Mouse (Mus musculus): Measurements from ENCODE around the gene Twist1. TPM values are rescaled to one million over a fixed set of nuclear protein-coding genes. Genes with fewer than 3 reads are reported as not detected.
A peak's percentile ranks its signal among the peaks of the same experiment; 100 is the strongest.

Gene Twist1
- 1 to 10 TPM; 2.1 to 3.5 TPM for total RNA-seq (2021)
- long read RNA-seq, experiment 1, partial matches to known transcripts: 1 of 4 reads
- long read RNA-seq, experiment 1, other reads (novel, unspliced or antisense): 0 of 4 reads
- long read RNA-seq, experiment 2: 0 reads

- DNase-seq: peak; percentile 78
- intact Hi-C loops (cut with DNase I; ENCODE audit: low total_unique reads): no loop called here
Observed at GRCm38 (mm10) chr12:33957400-33958240, at the start of gene Twist1. Gene Twist1, plus strand, starts transcription at chr12:33957671.

- no peak for DNase-seq
- intact Hi-C loops (cut with DNase I; ENCODE audit: low total_unique reads): no loop called here
Observed at GRCm38 (mm10) chr12:33926751-33927150, 30.7 kb upstream of the Twist1 start.

GRCm38 (mm10) chr12:33927334-33928098, 30.0 kb upstream of the Twist1 start:
- no peak for DNase-seq
- intact Hi-C loops (cut with DNase I; ENCODE audit: low total_unique reads): no loop called here

GRCm38 (mm10) chr12:33928331-33929192, 28.9 kb upstream of the Twist1 start, which contains the start of gene Ferd3l:
Gene Ferd3l, plus strand, starts transcription at chr12:33928425.
- intact Hi-C loops (cut with DNase I; ENCODE audit: low total_unique reads): no loop called here
- no peak for DNase-seq

GRCm38 (mm10) chr12:33952843-33953242, 4.6 kb upstream of the Twist1 start:
- intact Hi-C loops (cut with DNase I; ENCODE audit: low total_unique reads): no loop called here
- no peak for DNase-seq

GRCm38 (mm10) chr12:33954931-33955565, 2.4 kb upstream of the Twist1 start:
- DNase-seq: no peak
- intact Hi-C loops (cut with DNase I; ENCODE audit: low total_unique reads): no loop called here

- DNase-seq: peak; percentile 8
- intact Hi-C loops (cut with DNase I; ENCODE audit: low total_unique reads): no loop called here
Observed at GRCm38 (mm10) chr12:33955606-33956295, 1.7 kb upstream of the Twist1 start.

- peak; percentile 14 for DNase-seq
- intact Hi-C loops (cut with DNase I; ENCODE audit: low total_unique reads): no loop called here
Observed at GRCm38 (mm10) chr12:33956576-33957399, 683 bp upstream of the Twist1 start.

GRCm38 (mm10) chr12:33958241-33959194, 1.0 kb downstream of the Twist1 start:
- DNase-seq: peak; percentile 21
- intact Hi-C loops (cut with DNase I; ENCODE audit: low total_unique reads): no loop called here

GRCm38 (mm10) chr12:33959206-33959605, 1.7 kb downstream of the Twist1 start:
- no peak for DNase-seq
- intact Hi-C loops (cut with DNase I; ENCODE audit: low total_unique reads): no loop called here

- intact Hi-C loops (cut with DNase I; ENCODE audit: low total_unique reads): no loop called here
Observed at GRCm38 (mm10) chr12:33959846-33960245, 2.4 kb downstream of the Twist1 start.

GRCm38 (mm10) chr12:33961013-33961412, 3.5 kb downstream of the Twist1 start:
- intact Hi-C loops (cut with DNase I; ENCODE audit: low total_unique reads): no loop called here
- no peak for DNase-seq

More at GRCm38 (mm10) chr12:33959846-33960245, 2.4 kb downstream of the Twist1 start:
- DNase-seq: no peak

GRCm38 (mm10) chr12:33962118-33962772, 4.8 kb downstream of the Twist1 start:
- DNase-seq: peak; percentile 9
- intact Hi-C loops (cut with DNase I; ENCODE audit: low total_unique reads): no loop called here

- intact Hi-C loops (cut with DNase I; ENCODE audit: low total_unique reads): no loop called here
- no peak for DNase-seq
Observed at GRCm38 (mm10) chr12:33962773-33963130, 5.3 kb downstream of the Twist1 start.

- intact Hi-C loops (cut with DNase I; ENCODE audit: low total_unique reads): no loop called here
Observed at GRCm38 (mm10) chr12:33963671-33964369, 6.3 kb downstream of the Twist1 start.

More at GRCm38 (mm10) chr12:33963671-33964369, 6.3 kb downstream of the Twist1 start:
- no peak for DNase-seq
